Mouse (Mus musculus): ENCODE data around the gene Trhr2.

DNA sequence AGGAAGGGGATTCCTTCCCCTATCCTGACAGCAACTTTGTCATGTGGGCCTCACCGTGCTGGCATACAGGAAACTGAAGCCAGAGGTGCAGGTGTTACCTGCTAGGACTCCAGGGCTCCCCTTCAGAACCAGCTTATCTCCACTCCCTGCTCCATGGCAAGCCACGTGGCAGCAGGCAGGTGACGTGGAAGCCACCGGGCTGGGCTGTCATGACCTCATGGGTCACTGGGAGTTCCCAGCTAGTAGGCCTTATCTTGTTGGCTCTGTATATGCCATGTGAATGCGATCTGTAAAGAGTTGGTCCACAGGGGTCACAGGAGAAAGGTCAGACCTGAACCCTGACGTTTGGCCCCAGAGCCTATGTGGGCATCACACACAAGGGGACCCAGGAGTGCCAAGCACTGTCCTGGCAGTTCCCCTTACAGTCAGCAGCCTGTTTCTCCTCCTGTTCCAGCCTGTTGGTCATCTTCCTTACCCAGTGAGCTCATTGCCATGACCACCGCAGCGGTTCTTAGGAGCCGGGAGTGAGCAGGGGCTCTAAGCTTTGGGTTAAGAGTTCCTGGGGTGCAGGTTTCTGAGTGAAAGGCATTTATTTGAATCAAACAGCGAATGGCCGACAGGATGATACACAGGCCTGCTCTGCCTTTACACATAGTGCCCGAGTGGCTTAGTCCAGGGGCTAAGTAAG lies 30.0 kb downstream of the Trhr2 start:
- TF ChIP-seq CTCF (IDR thresholded peaks at IDR 0.05; ENCODE audit: borderline replicate concordance, insufficient read depth, low read depth, low read length) (no peak), POLR2A (IDR thresholded peaks at IDR 0.05; ENCODE audit: borderline replicate concordance, insufficient read depth, low read length) (no peak)

Data from cerebellum, adult 2 months (tissue).